Comparison of ENCODE assay signal across 8 mouse cellular contexts in genomic region chr19:41481887-41482189, GRCm38 (mm10). TPM values are rescaled to one million over a fixed set of nuclear protein-coding genes. Genes with fewer than 3 reads are reported as not detected.
DNase-seq lines count a peak whose midpoint lies in the region; ATAC-seq and TF ChIP-seq lines count a peak whose summit lies in the region.

No protein-coding gene starts in this region.

- peak overlapping the region; percentile 96 for H3K4me3 ChIP-seq in heart, embryonic 13.5 days
- H3K4me3 ChIP-seq in ES-E14 (ENCODE audit: insufficient read depth in 1 of 2, low read depth in 1 of 2, low read length in 2 of 2, poor library complexity in 1 of 2, severe bottlenecking in 1 of 2) = peak overlapping the region; percentile 63 to 100
- H3K4me3 ChIP-seq in forebrain, embryonic 16.5 days (replicated peaks; ENCODE audit: low read length) = peak overlapping the region; percentile 97
- H3K4me3 ChIP-seq in liver, embryonic 16.5 days (ENCODE audit: low read depth, low read length) = peak overlapping the region; percentile 97

- in situ Hi-C loops in ES-E14 (cut with MboI; ENCODE audit: low sequenced_read_pairs in 2 of 2, unreplicated experiment in 2 of 2) = no loop called here

- peaks cover 36% of the 10 kb centered on the region for H3K4me1 ChIP-seq in heart, embryonic 13.5 days
- peaks cover 4 to 22% of the 10 kb centered on the region in 2 experiments for H3K4me1 ChIP-seq in ES-E14 (ENCODE audit: control insufficient read depth in 2 of 2, insufficient read depth in 2 of 2, low read length in 2 of 2, poor library complexity in 1 of 2)
- peaks cover 19% of the 10 kb centered on the region for H3K4me1 ChIP-seq in forebrain, embryonic 16.5 days (replicated peaks; ENCODE audit: control insufficient read depth, insufficient read depth, low read length)
- peaks cover 14% of the 10 kb centered on the region for H3K4me1 ChIP-seq in liver, embryonic 16.5 days (ENCODE audit: control insufficient read depth, low read depth, low read length)

- no peaks in the 10 kb centered on the region for H3K36me3 ChIP-seq in heart, embryonic 13.5 days
- no peaks in the 10 kb centered on the region for H3K36me3 ChIP-seq in ES-E14 (ENCODE audit: control insufficient read depth, insufficient read depth, low read length, poor library complexity, severe bottlenecking)
- no peaks in the 10 kb centered on the region for H3K36me3 ChIP-seq in forebrain, embryonic 16.5 days (ENCODE audit: control insufficient read depth, insufficient read depth)
- H3K36me3 ChIP-seq in liver, embryonic 16.5 days (ENCODE audit: control insufficient read depth, insufficient read depth) = no peaks in the 10 kb centered on the region

- H3K9me3 ChIP-seq in heart, embryonic 13.5 days = no peaks in the 10 kb centered on the region
- no peaks in the 10 kb centered on the region for H3K9me3 ChIP-seq in ES-E14 (ENCODE audit: control insufficient read depth, insufficient read depth, low read depth, low read length)
- no peaks in the 10 kb centered on the region for H3K9me3 ChIP-seq in forebrain, embryonic 16.5 days (ENCODE audit: control insufficient read depth, low read length)
- no peaks in the 10 kb centered on the region for H3K9me3 ChIP-seq in liver, embryonic 16.5 days (replicated peaks; ENCODE audit: control insufficient read depth, low read length)

- H3K9ac ChIP-seq in heart, embryonic 13.5 days = peak overlapping the region; percentile 97
- peak overlapping the region; percentile 99 for H3K9ac ChIP-seq in ES-E14 (ENCODE audit: insufficient read depth, low read depth, low read length, poor library complexity, severe bottlenecking)
- peak overlapping the region; percentile 95 for H3K9ac ChIP-seq in forebrain, embryonic 16.5 days (replicated peaks; ENCODE audit: low read depth, low read length)
- H3K9ac ChIP-seq in liver, embryonic 16.5 days (ENCODE audit: low read depth, low read length) = peak overlapping the region; percentile 98

- DNase-seq in heart, postnatal 4 days = no peak
- no peak for DNase-seq in ES-E14 (ENCODE audit: low read depth, low spot score)
- DNase-seq in embryo, embryonic 10 days (ENCODE audit: low spot score) = no peak
- no peak for DNase-seq in spleen, postnatal 14 days (ENCODE audit: low spot score in 2 of 2)
- DNase-seq in layer of hippocampus, adult 9-10 months (ENCODE audit: low spot score) = no peak

- peak overlapping the region; percentile 81 for H3K4me2 ChIP-seq in heart, embryonic 13.5 days
- H3K4me2 ChIP-seq in forebrain, embryonic 16.5 days (ENCODE audit: low read length) = peak overlapping the region; percentile 56
- H3K4me2 ChIP-seq in liver, embryonic 16.5 days (ENCODE audit: low read depth, low read length) = peak overlapping the region; percentile 91

- no peak for ATAC-seq in heart, embryonic 13.5 days (ENCODE audit: extremely low read depth, insufficient number of reproducible peaks, low FRiP score, low TSS enrichment)
- no peak for ATAC-seq in forebrain, embryonic 16.5 days
- ATAC-seq in liver, embryonic 16.5 days (ENCODE audit: low read depth) = no peak

- H3K27ac ChIP-seq in heart, embryonic 13.5 days (replicated peaks) = peak overlapping the region; percentile 99
- peak overlapping the region; percentile 99; the same call in 1 of the 2 replicates for H3K27ac ChIP-seq in ES-E14 (ENCODE audit: insufficient read depth, low read depth, low read length, poor library complexity, severe bottlenecking)
- H3K27ac ChIP-seq in forebrain, embryonic 16.5 days (ENCODE audit: low read length) = peak overlapping the region; percentile 99
- peak overlapping the region; percentile 99 for H3K27ac ChIP-seq in liver, embryonic 16.5 days (ENCODE audit: low read length)

- no peaks in the 10 kb centered on the region for H3K27me3 ChIP-seq in heart, embryonic 13.5 days (replicated peaks)
- H3K27me3 ChIP-seq in forebrain, embryonic 16.5 days (replicated peaks; ENCODE audit: control insufficient read depth, insufficient read depth, low read length) = no peaks in the 10 kb centered on the region; the same call in 1 of the 2 replicates
- no peaks in the 10 kb centered on the region for H3K27me3 ChIP-seq in liver, embryonic 16.5 days (ENCODE audit: control insufficient read depth, insufficient read depth, low read depth, low read length)

- 5% methylated on average over 6 of the region's 6 CpGs for WGBS in heart, embryonic 13.5 days
- WGBS in forebrain, embryonic 16.5 days = 3% methylated on average over 6 of the region's 6 CpGs
- 2% methylated on average over 6 of the region's 6 CpGs for WGBS in liver, embryonic 16.5 days (ENCODE audit: insufficient replicate concordance)

TF ChIP-seq in ES-E14, 5 proteins besides CTCF, POLR2A, EP300 and RAD21:
- TF ChIP-seq ZNF384 (IDR thresholded peaks at IDR 0.05; ENCODE audit: low read depth, low read length) (no peak), ZC3H11A (IDR thresholded peaks at IDR 0.05; ENCODE audit: borderline replicate concordance, low read depth, low read length) (no peak), MAFK (IDR thresholded peaks at IDR 0.05; ENCODE audit: insufficient read depth, low read depth, low read length) (no peak), HCFC1 (IDR thresholded peaks at IDR 0.05; ENCODE audit: borderline replicate concordance, insufficient read depth, low read length) (no peak), CHD2 (IDR thresholded peaks at IDR 0.05; ENCODE audit: low read depth, low read length) (no peak)

RNA-seq across cellular contexts. Expression of gene Lcor, which starts 0.6 kb away (rescaled TPM):
- polyA plus RNA-seq in heart, embryonic 13.5 days (2015; fragmentation: Nextera tagmentation; extraction: Ambion mirVana) = 9.2 and 11.0 TPM in 2 replicates
- 10 to 100 TPM; 13.9 to 16.7 TPM for total RNA-seq in heart, postnatal 4 days (2021)
- total RNA-seq in ES-E14 (2012; rRNA removed) = 9.9 and 10.2 TPM in 2 replicates
- polyA plus RNA-seq in forebrain, embryonic 16.5 days (2015; fragmentation: Nextera tagmentation; extraction: Ambion mirVana) = 20.1 and 21.8 TPM in 2 replicates
- polyA plus RNA-seq in liver, embryonic 16.5 days (2015; fragmentation: Nextera tagmentation; extraction: Ambion mirVana) = 6.3 and 6.9 TPM in 2 replicates
